Mouse (Mus musculus): ENCODE measurements at regions not wholly inside any gene's neighbourhood (a gene's known extent, or its start where the extent isn't known, plus 50 kb on each side); places are given as distances from the start of the nearest gene placed in this dataset.
"Not testable (repeated sequence)": the region's sequence is repeated elsewhere in the genome, so short reads cannot be mapped to it uniquely, and the experiment has no call there.

DNA sequence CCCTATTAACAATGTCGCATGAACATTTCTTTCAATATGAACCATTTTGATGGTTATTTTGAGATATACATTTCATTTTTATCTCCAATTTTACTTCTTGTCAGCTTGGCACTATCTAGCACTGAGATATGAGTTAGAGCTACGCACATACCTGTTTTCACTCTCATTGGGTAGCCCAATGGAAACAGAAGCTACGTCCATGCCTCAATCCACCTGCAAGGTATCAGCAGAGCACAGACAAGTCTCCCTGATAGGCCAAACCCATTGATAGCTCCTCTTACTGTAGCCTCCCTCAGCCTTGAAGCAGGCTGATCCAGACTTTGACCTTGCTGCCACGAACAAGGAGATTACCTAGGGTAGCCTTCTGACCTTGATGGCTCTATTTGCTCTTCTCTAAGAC, 582.4 kb upstream of the Mms22l start:
- Histone ChIP-seq H3K9ac (no peak overlapping the region), H3K36me3 (no peaks in the 10 kb centered on the region), H3K4me3 (no peak overlapping the region), H3K4me1 (replicated peaks) (no peaks in the 10 kb centered on the region), H3K27me3 (replicated peaks) (no peaks in the 10 kb centered on the region), H3K9me3 (replicated peaks) (no peaks in the 10 kb centered on the region), H3K27ac (ENCODE audit: poor library complexity, severe bottlenecking) (no peak overlapping the region), H3K4me2 (no peak overlapping the region)
- ATAC-seq (ENCODE audit: insufficient number of reproducible peaks, low FRiP score), result no peak
- WGBS, result 67% methylated on average over 4 of the region's 4 CpGs

DNA sequence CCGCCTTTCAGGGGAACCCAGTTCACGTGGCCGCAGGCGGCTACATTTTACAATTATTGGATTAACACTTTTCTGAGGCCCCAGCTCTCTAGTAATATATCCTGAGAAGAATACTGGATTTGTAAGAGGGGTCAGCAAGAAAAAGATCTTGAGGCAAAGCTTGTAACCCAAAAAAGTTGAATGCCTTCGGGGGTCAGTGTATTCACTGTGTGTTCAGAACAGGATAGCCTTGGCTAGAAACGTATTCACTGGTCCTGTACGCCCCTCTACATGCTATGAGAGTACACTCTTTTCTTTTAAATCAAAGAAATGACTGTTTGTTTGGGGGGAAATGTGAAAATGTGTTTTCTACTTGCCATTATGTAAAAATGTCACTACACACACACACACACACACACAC, 581.8 kb upstream of the Mms22l start:
- H3K4me3 ChIP-seq, result no peak overlapping the region
- 86% methylated on average over 7 of the region's 7 CpGs for WGBS
- no peaks in the 10 kb centered on the region for H3K4me1 ChIP-seq (replicated peaks)
- H3K36me3 ChIP-seq, result no peaks in the 10 kb centered on the region
- no peak overlapping the region for H3K9ac ChIP-seq
- H3K27ac ChIP-seq (ENCODE audit: poor library complexity, severe bottlenecking), result no peak overlapping the region
- H3K4me2 ChIP-seq, result no peak overlapping the region
- H3K27me3 ChIP-seq (replicated peaks), result no peaks in the 10 kb centered on the region
- H3K9me3 ChIP-seq (replicated peaks), result no peaks in the 10 kb centered on the region
- no peak for ATAC-seq (ENCODE audit: insufficient number of reproducible peaks, low FRiP score)

DNA sequence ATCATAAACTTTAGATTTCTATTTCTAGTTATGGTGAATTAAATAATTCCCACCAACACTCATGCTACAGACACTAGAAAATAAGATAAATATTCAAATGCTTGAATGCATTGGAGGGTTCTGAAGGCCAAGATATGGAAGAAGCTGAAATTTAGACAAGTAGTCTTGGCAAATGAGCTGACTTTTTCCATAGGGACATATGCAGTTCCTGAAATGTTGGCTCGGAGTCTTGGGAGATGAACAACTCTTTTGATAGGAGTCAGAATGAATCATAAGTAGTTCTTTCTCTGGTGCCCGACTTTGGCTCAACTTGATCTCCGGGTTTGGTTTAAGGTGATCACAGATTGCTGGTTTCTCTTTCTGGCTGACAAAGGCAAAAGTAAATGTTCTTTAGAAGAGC, 574.7 kb upstream of the Mms22l start:
- H3K27me3 ChIP-seq (replicated peaks), result no peaks in the 10 kb centered on the region
- no peak overlapping the region for H3K4me2 ChIP-seq
- WGBS, result 77% methylated on average over 3 of the region's 3 CpGs
- no peaks in the 10 kb centered on the region for H3K4me1 ChIP-seq (replicated peaks)
- no peak for ATAC-seq (ENCODE audit: insufficient number of reproducible peaks, low FRiP score)
- no peak overlapping the region for H3K9ac ChIP-seq
- no peak overlapping the region for H3K27ac ChIP-seq (ENCODE audit: poor library complexity, severe bottlenecking)
- no peak overlapping the region for H3K4me3 ChIP-seq
- no peaks in the 10 kb centered on the region for H3K9me3 ChIP-seq (replicated peaks)
- H3K36me3 ChIP-seq, result no peaks in the 10 kb centered on the region

DNA sequence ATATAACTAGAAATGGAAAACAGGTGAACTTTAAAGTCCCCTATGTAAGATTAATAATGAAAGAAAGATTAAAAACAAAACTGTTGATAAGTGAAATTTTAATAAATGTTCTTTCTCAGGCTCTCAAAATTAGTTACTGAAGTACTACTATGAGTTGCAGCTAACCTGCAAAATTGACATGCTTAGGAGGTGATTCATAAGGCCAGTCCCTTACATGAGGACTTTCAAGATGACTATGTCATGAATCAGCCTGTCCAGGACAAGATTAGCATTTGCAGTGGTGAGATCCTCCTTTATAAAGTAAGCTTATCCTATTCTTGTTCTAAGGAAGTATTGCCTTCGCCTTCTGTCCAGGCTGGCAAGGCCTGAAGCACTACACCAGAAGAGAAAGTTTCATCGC, 542.1 kb upstream of the Mms22l start:
- Histone ChIP-seq H3K9ac (no peak overlapping the region), H3K4me2 (no peak overlapping the region), H3K27me3 (replicated peaks) (no peaks in the 10 kb centered on the region), H3K4me3 (no peak overlapping the region), H3K27ac (ENCODE audit: poor library complexity, severe bottlenecking) (no peak overlapping the region), H3K36me3 (no peaks in the 10 kb centered on the region), H3K9me3 (replicated peaks) (no peaks in the 10 kb centered on the region), H3K4me1 (replicated peaks) (no peaks in the 10 kb centered on the region)
- ATAC-seq (ENCODE audit: insufficient number of reproducible peaks, low FRiP score), result no peak
- 65% methylated on average over 2 of the region's 2 CpGs for WGBS

DNA sequence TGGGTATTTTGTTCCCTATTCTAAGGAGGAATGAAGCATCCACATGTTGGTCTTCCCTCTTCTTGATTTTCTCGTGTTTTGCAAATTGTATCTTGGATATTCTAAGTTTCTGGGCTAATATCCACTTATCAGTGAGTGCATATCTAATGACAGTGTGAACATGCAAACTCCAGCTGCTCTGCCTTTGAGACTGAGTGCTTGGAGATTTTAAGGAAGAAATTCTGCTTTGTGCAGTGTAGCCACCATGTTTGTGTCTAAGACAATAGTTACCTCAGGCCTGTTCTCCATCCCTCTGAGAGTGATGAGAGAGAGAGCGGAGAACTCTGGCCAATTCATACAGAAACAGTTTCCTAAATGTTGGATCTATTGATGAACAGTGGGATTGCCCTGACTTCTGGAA, 514.1 kb upstream of the Mms22l start:
- WGBS, result 71% methylated on average over 2 of the region's 2 CpGs
- not testable (repeated sequence) for H3K9me3 ChIP-seq (replicated peaks); H3K36me3 ChIP-seq; H3K4me2 ChIP-seq; H3K27me3 ChIP-seq (replicated peaks); H3K27ac ChIP-seq (ENCODE audit: poor library complexity, severe bottlenecking); ATAC-seq (ENCODE audit: insufficient number of reproducible peaks, low FRiP score); H3K9ac ChIP-seq; H3K4me3 ChIP-seq
- peaks cover 12% of the 10 kb centered on the region for H3K4me1 ChIP-seq (replicated peaks)

DNA sequence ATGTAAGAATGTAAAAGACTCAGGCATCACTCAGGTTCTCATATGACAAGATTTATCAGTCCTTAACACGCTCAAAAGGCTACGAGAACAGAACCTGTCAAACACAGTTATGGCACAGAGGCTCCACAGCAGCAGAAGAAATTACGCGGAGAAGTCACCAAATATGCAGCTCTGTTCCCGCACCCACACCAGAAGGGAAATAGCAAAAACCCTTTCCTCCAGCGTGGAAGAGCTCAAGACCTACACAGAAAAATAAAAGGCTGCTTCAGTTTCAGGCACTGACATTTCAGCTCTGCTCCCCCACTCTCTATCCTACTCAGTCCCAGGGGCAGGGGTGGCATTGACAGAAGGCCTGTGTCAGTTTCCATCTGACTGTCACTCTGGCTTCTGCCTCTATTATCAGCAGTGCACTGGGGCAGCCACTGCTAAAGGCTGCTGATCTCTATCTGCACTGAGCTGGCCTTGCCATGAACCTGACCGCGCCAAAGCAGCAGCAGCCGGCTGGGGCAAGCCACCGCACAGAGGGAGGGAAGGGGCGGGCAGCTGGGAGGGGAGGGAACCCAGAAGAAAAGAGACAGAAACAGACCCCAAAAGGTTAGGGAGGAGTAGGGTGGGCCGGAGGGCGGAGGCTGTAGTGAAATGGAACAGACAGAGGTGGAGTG, 513.3 kb upstream of the Mms22l start:
- peak overlapping the region; percentile 64 for H3K4me2 ChIP-seq
- H3K4me3 ChIP-seq, result peak overlapping the region; percentile 33
- peaks cover 12% of the 10 kb centered on the region for H3K4me1 ChIP-seq (replicated peaks)
- ATAC-seq (ENCODE audit: insufficient number of reproducible peaks, low FRiP score), result peak; percentile 67; the same call in 1 of the 2 replicates
- no peaks in the 10 kb centered on the region for H3K9me3 ChIP-seq (replicated peaks)
- H3K27ac ChIP-seq (ENCODE audit: poor library complexity, severe bottlenecking), result peak overlapping the region; percentile 57
- peak overlapping the region; percentile 41; the same call in 1 of the 2 replicates for H3K9ac ChIP-seq
- H3K36me3 ChIP-seq, result no peaks in the 10 kb centered on the region
- H3K27me3 ChIP-seq (replicated peaks), result no peaks in the 10 kb centered on the region
- 20% methylated on average over 13 of the region's 13 CpGs for WGBS

DNA sequence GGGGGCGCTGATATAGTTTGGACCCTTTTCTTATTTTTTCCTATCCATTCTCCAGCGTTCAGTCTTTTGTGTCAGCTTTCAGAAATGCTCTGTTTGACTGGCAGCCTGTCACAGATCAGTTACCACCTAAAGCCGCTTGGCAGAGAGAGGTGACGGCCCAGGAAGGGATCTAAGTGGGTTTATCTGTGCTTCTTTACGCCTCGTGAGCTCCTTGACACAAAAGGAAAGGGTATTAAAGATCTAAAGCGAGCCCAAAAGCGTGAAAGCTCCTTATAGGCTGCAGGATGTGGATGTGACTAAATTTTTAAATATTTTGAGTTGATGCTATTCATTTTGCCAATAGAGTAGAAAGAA, 512.8 kb upstream of the Mms22l start:
- Histone ChIP-seq H3K9ac (peak overlapping the region; percentile 41; the same call in 1 of the 2 replicates), H3K4me3 (peak overlapping the region; percentile 33), H3K9me3 (replicated peaks) (no peaks in the 10 kb centered on the region), H3K27me3 (replicated peaks) (no peaks in the 10 kb centered on the region), H3K4me1 (replicated peaks) (peaks cover 12% of the 10 kb centered on the region), H3K27ac (ENCODE audit: poor library complexity, severe bottlenecking) (peak overlapping the region; percentile 57; the same call in 1 of the 2 replicates), H3K4me2 (peak overlapping the region; percentile 64), H3K36me3 (no peaks in the 10 kb centered on the region)
- WGBS, result 2% methylated on average over 8 of the region's 8 CpGs
- ATAC-seq (ENCODE audit: insufficient number of reproducible peaks, low FRiP score), result no peak

DNA sequence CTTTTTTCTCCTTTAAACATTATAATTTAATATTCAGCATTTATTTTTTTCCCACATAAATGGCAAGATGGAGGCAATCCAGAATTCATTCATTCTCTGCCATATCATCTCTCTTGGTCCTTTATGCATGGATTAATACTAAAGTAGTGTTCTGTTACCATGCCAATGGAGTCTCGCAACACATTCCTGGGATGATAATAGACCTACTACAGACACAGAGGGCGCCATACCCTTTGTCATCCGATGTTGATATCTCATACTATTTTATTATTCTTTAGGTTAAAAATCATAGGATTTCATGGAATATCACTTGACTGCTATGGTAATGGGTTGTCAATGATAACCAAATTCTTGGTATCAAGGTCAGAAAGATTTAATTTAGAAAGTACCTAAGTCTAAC, 512.2 kb upstream of the Mms22l start:
- H3K9me3 ChIP-seq (replicated peaks), result no peaks in the 10 kb centered on the region
- ATAC-seq (ENCODE audit: insufficient number of reproducible peaks, low FRiP score), result no peak
- H3K9ac ChIP-seq, result no peak overlapping the region
- no peak overlapping the region for H3K27ac ChIP-seq (ENCODE audit: poor library complexity, severe bottlenecking)
- no peak overlapping the region for H3K4me3 ChIP-seq
- H3K4me2 ChIP-seq, result no peak overlapping the region
- peaks cover 12% of the 10 kb centered on the region for H3K4me1 ChIP-seq (replicated peaks)
- 76% methylated on average over 3 of the region's 3 CpGs for WGBS
- no peaks in the 10 kb centered on the region for H3K36me3 ChIP-seq
- H3K27me3 ChIP-seq (replicated peaks), result no peaks in the 10 kb centered on the region

DNA sequence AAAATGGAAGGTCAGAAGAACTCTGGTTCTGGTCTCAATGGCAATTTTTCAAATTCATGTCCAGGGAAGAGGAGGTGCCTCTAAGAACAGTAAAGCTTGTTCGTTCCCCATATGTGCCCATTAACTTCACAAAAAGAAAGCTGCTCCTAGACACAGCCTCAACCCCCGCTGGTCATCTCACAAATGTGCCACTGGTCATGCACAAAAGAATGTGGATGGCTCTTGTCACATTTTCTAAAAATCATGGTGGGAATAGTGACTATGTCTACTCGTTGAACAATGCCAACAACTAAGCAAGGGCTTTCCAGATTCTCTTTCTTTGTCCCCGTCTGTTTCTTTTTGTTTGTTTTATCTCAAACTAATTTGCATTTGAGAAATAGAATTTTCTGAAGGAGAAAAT, 510.3 kb upstream of the Mms22l start:
- no peak for ATAC-seq (ENCODE audit: insufficient number of reproducible peaks, low FRiP score)
- 71% methylated on average over 4 of the region's 4 CpGs for whole genome bisulfite sequencing
- Histone ChIP-seq H3K9me3 (replicated peaks) (no peaks in the 10 kb centered on the region), H3K4me2 (no peak overlapping the region), H3K27ac (ENCODE audit: poor library complexity, severe bottlenecking) (no peak overlapping the region), H3K36me3 (no peaks in the 10 kb centered on the region), H3K4me3 (no peak overlapping the region), H3K4me1 (replicated peaks) (peaks cover 12% of the 10 kb centered on the region), H3K9ac (no peak overlapping the region), H3K27me3 (replicated peaks) (no peaks in the 10 kb centered on the region)

DNA sequence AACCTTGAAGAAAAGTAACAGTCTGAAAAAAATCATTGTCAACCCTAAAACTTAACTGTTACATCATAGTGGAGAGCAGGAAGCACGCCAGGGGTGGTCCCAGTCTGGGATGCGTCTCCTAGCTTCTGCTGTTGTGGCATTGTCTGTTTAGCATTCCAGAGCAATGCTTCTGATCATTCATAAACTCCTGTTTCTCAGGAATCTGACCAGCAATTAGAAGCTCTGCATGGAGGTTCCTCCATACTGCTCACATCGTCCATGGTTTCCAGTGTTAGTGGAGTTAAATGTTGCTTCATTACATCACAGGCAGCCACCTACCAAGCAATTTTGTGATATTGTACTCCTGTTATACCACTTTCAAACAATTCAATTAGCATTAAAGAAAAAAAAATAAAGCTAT, 502.4 kb upstream of the Mms22l start:
- ATAC-seq (ENCODE audit: insufficient number of reproducible peaks, low FRiP score), result no peak
- H3K9me3 ChIP-seq (replicated peaks), result no peaks in the 10 kb centered on the region
- no peak overlapping the region for H3K9ac ChIP-seq
- H3K27ac ChIP-seq (ENCODE audit: poor library complexity, severe bottlenecking), result no peak overlapping the region
- no peaks in the 10 kb centered on the region for H3K36me3 ChIP-seq
- H3K27me3 ChIP-seq (replicated peaks), result no peaks in the 10 kb centered on the region
- H3K4me3 ChIP-seq, result no peak overlapping the region
- no peak overlapping the region for H3K4me2 ChIP-seq
- no peaks in the 10 kb centered on the region for H3K4me1 ChIP-seq (replicated peaks)
- WGBS, result 63% methylated on average over 3 of the region's 3 CpGs

DNA sequence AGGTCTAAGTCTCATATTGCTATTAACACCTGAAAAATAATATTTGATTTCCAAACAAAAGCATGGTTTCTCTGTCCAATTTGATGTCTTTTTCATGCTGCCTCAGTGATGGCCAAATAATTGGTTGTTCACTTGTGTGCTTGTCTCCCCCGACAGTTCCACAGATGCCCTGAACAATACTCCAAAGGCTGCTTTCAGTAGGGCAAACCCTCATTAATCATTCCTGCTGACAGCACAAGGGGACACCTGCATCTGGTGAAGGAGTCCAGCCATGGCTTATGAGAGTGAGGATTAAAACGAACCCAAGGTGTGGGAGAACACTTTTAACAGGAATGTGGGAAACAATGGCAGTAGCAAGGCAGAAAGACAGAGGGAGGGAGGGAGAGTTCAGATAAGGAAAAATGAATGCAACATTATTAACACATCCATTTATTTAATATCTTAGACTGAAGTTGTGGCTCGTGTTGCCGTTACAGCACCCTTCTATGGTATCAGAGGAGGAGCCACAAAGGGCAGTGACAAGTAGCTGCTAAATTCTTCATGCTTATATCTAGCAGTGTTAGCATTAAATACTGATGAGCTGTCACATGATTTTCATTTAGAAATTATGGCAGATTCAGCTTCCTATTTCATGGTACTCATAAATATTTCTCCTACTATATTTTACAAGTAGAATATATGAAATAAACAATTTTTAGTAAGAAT, 501.8 kb upstream of the Mms22l start:
- Histone ChIP-seq H3K9me3 (replicated peaks) (no peaks in the 10 kb centered on the region), H3K4me3 (no peak overlapping the region), H3K9ac (no peak overlapping the region), H3K36me3 (no peaks in the 10 kb centered on the region), H3K4me1 (replicated peaks) (no peaks in the 10 kb centered on the region), H3K27me3 (replicated peaks) (no peaks in the 10 kb centered on the region), H3K4me2 (peak overlapping the region; percentile 5; the same call in 1 of the 2 replicates), H3K27ac (ENCODE audit: poor library complexity, severe bottlenecking) (no peak overlapping the region)
- no peak for ATAC-seq (ENCODE audit: insufficient number of reproducible peaks, low FRiP score)
- 28% methylated on average over 4 of the region's 4 CpGs for WGBS
